Mouse (Mus musculus) urinary bladder, adult 2 months (tissue): ENCODE measurements around the gene Shcbp1l. TPM values are rescaled to one million over a fixed set of nuclear protein-coding genes. Genes with fewer than 3 reads are reported as not detected.
A peak's percentile ranks its signal among the peaks of the same experiment; 100 is the strongest.

Experiments used
- DNase-seq: peaks from one replicate; pipeline ENCODE4 v3.0.0; 2022; ENCODE audit warnings: low spot score
- polyA plus RNA-seq: library from polyadenylated mRNA; depleted of rRNA; stranded (reverse); fragments of >200 nt; gene quantifications from 2 replicates; pipeline ENCODE4 v1.2.3, GENCODE M21; 2012; rRNA removed

Shcbp1l gene
- polyA plus RNA-seq, 1 experiment = 0.37 TPM

- DNase-seq = no peak
Observed at GRCm38 (mm10) chr1:153486767-153487499, 62.0 kb downstream of the Shcbp1l start.

- DNase-seq = peak; percentile 99
Observed at GRCm38 (mm10) chr1:153487500-153487879, 62.5 kb downstream of the Shcbp1l start, which contains the start of gene Dhx9. Gene Dhx9, minus strand, starts transcription at chr1:153487660.

GRCm38 (mm10) chr1:153489132-153489531 lies 64.2 kb downstream of the Shcbp1l start:
- DNase-seq = no peak

DNA sequence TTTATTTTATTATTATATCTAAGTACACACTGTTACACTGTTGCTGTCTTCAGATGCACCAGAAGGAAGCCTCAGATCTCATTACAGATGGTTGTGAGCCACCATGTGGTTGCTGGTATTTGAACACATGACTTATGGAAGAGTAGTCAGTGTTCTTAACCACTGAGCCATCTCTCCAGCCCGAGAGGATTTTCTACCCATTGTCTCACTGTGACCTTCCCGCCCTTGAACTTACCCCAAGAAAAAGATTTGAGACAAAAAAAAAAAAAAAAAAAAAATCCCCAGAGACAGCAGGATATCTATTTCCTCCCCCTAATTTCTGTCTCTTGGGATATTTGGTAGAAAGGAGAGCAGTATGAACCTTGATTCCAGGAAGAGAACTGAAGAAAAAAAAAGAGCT lies 64.6 kb downstream of the Shcbp1l start:
- DNase-seq = no peak

DNA sequence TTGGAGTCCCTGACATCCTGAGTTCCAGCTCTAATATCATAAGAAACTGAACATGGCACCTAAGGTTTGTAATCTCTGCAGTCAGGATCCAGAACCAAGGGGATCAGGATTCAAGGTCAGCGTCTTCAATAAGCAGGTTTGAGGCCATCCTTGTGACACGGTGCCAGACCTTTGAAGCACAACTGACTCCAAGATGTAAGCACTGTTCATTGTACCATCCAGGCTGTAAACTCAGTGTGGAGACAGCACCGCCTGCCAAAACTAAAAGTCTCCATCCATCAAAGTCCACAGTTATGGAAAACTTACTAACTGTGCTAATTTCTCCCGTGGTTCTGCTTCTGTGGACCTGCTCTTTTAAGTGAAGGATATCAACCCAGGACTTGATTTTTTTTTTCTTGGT lies 65.0 kb downstream of the Shcbp1l start:
- no peak for DNase-seq

DNA sequence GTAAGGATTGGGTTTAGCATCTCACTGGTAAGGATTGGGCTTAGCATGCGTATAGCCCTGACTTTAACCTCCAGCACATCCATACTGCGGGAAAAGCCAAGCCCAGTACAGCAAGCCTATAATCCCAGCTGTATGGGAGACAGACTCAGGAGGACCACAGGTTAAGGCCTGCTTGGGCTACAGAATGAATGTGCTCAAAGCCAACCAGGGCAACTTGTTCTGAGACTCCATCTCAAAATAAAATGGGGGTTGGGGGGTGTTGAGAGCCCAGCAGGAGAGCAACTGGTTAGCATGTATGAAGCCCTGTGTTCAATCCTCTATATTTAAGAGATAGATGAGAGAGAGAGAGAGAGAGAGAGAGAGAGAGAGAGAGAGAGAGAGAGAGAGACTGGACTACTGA lies 66.4 kb downstream of the Shcbp1l start:
- no peak for DNase-seq

DNA sequence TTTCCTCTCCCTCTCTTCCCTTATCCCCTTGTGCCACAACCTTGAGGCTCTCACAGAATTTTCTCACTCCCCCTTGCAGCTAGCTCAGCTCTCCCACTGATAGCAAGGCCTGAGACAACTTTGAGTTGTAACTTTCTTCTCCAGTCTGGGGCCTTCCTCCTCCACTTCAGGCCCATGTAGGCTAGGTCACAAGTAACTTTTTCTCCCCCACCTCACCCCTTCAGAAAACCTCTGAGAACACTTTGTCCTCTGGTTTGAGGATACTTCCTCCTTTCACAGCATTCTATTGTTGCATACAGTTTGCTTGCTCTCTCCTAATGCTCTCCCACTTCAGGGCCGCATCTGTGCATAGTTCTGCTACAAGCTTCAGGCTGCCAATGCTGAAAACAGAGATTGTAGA lies 66.9 kb downstream of the Shcbp1l start:
- no peak for DNase-seq

DNA sequence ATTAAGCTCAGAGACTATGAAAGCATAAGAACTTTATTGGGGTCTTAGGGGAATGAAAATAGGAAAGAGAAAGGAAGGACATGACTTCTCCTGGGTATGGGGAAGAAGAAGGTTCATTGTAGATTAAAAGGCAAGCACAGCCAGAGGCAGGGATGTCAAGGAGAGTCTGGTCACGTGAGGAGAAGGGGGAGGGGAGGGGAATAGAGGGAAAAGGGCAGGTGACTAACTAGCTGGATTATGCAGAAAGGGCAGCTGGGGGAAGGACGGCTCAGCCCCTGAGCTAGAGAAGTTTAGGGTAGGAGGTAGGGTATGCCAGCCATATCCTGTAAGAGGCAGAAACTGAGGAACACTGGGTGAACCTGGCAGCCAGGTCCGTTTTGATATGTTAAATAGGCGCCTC lies 68.4 kb downstream of the Shcbp1l start:
- no peak for DNase-seq

DNA sequence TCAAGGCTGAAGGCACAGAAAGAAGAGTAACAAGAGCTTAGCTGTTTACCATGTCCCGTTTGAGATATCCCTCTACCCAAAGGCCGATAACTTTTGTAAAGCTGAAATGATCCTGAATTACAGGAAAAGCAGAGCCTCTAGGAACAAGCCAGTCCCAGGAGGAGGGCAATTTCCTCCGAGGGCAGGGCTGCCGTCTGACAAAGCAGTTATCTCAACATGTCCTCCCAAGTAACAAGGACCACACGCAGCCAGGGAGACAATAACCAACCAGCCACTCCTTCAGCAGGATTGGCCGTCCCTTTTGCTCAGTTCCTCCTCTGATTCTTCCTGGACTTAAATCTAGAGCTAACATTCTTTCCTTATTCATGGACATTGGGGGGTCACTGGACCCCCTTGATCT lies 69.0 kb downstream of the Shcbp1l start:
- no peak for DNase-seq

- DNase-seq = no peak
Observed at GRCm38 (mm10) chr1:153496030-153496429, 71.1 kb downstream of the Shcbp1l start.

DNA sequence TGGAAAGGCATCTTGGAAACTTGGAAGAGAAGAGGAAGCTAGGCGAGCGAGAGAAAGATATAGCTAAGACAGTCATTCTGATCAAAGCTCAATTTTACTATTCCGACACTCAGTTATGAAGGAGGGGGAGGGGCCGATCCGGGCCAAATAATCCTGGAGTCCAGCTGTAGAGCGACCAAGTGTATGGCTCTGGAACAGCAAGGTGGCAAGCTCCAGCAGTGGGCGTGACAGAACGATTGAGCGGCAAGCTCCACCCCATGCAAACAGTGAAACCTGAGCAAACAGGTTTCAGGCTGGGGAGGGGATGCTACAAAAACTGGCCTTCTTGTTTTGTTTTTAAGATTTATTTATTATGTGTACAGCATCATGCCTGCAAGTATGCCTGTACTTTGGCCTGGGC lies 75.1 kb downstream of the Shcbp1l start:
- no peak for DNase-seq

GRCm38 (mm10) chr1:153501644-153502321 lies 76.8 kb downstream of the Shcbp1l start:
- no peak for DNase-seq

Other genes with a start within 250 kb of the Shcbp1l start
- gene Lamc2, start 238.7 kb upstream of the Shcbp1l start, polyA plus RNA-seq = 24.2 and 25.0 TPM in 2 replicates
- 191 and 224 TPM in 2 replicates for gene Lamc1, start 92.4 kb upstream of the Shcbp1l start, polyA plus RNA-seq
- gene Dhx9, start 62.5 kb downstream of the Shcbp1l start, polyA plus RNA-seq = 46.6 and 51.1 TPM in 2 replicates
- gene Npl, start 124.9 kb downstream of the Shcbp1l start, polyA plus RNA-seq = 1.8 and 2.1 TPM in 2 replicates
- 0.03 TPM in 1 of 2 replicates, not detected in the other for gene Rgs8, start 227.9 kb downstream of the Shcbp1l start, polyA plus RNA-seq